Mouse (Mus musculus) midbrain, embryonic 11.5 days (tissue): Measurements from ENCODE around the gene Rtl6. TPM values are rescaled to one million over a fixed set of nuclear protein-coding genes. Genes with fewer than 3 reads are reported as not detected.

ENCODE experiments used
- ATAC-seq: fragments of 200-750 bp; cut with Nextera tagmentation; 2 replicates; pipeline ENCODE4 v1.8.0; 2017; ENCODE audit warnings: moderate TSS enrichment, moderate library complexity; ENCODE audit not compliant: low FRiP score
- DNase-seq: peaks from one replicate; pipeline ENCODE4 v3.0.0; 2015; ENCODE audit warnings: low spot score; ENCODE audit errors: missing footprints
- H3K27ac ChIP-seq: fragments of 300-500 bp; sonication (generic); 2 replicates; pipeline ENCODE4 v1.5.1; 2014; ENCODE audit warnings: low read depth, low read length
- H3K27me3 ChIP-seq: fragments of 300-500 bp; sonication (generic); 2 replicates; pipeline ENCODE4 v1.6.1; 2014; ENCODE audit warnings: mild to moderate bottlenecking, low read length, moderate library complexity, mixed read lengths; ENCODE audit not compliant: control insufficient read depth, insufficient read depth
- H3K36me3 ChIP-seq: fragments of 300-500 bp; sonication (generic); 2 replicates; pipeline ENCODE4 v1.6.1; 2014; ENCODE audit warnings: mild to moderate bottlenecking, low read length, moderate library complexity, mixed read lengths; ENCODE audit not compliant: control insufficient read depth, insufficient read depth
- H3K4me1 ChIP-seq: fragments of 300-500 bp; sonication (generic); 2 replicates; pipeline ENCODE4 v1.6.1; 2014; ENCODE audit warnings: low read length; ENCODE audit not compliant: control insufficient read depth, insufficient read depth
- H3K4me2 ChIP-seq: fragments of 300-500 bp; sonication (generic); 2 replicates; pipeline ENCODE4 v1.6.1; 2014; ENCODE audit warnings: mild to moderate bottlenecking, moderate library complexity
- H3K4me3 ChIP-seq: fragments of 300-500 bp; sonication (generic); 2 replicates; pipeline ENCODE4 v1.5.1; 2014; ENCODE audit warnings: low read depth, low read length
- H3K9ac ChIP-seq: fragments of 300-500 bp; sonication (generic); 2 replicates; pipeline ENCODE4 v1.6.1; 2014; ENCODE audit warnings: low read length
- H3K9me3 ChIP-seq: fragments of 300-500 bp; sonication (generic); 2 replicates; pipeline ENCODE4 v1.6.1; 2016; ENCODE audit warnings: low read length; ENCODE audit not compliant: control insufficient read depth
- WGBS: fragments of 180-500 bp; shearing (Covaris S2); extraction: QIAGEN DNeasy Blood & Tissue Kit; methylation state at CpG from one replicate; pipeline ENCODE4 v1.1.7; 2014; 5-methylcytosine and 5-hydroxymethylcytosine counted together
- polyA plus RNA-seq: library from polyadenylated mRNA; unstranded; fragments of >200 nt; fragmentation: Nextera tagmentation; extraction: Ambion mirVana; gene quantifications from 2 replicates; pipeline ENCODE4 v1.2.1, GENCODE M21; 2014

Gene Rtl6
- polyA plus RNA-seq, 1 experiment from 2014 or later: 20.3 TPM

DNA sequence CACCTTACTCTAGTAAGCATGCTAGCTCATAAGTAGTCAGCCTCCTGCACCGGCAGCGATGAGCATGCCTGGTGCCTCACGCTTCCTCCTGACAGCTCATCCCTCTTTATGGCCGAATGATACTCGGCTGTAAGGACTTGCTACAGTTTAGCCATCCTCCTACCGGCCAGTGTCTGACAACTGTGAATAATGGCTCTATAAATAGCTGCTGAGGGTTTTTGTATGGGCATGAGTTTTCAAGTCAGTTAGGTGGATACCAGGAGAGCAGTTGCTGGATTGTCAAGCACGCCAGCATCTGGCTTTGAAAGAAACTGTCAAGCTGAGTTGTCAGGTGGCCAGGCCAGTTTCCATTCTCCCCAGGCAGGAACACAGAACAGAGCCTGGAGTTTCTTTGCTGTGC is 52.7 kb downstream of the Rtl6 start:
- no peak overlapping the region for H3K9ac ChIP-seq
- WGBS: 66% methylated on average over 7 of the region's 7 CpGs
- peaks cover 8% of the 10 kb centered on the region for H3K4me1 ChIP-seq
- DNase-seq: no peak
- no peak overlapping the region for H3K27ac ChIP-seq
- no peaks in the 10 kb centered on the region for H3K36me3 ChIP-seq
- no peak for ATAC-seq
- no peaks in the 10 kb centered on the region for H3K27me3 ChIP-seq
- H3K9me3 ChIP-seq: no peaks in the 10 kb centered on the region
- H3K4me3 ChIP-seq: no peak overlapping the region
- H3K4me2 ChIP-seq: no peak overlapping the region

Other genes starting within 250 kb of the Rtl6 start
- 0.63 and 1.2 TPM in 2 replicates for gene Parvg, start 233.8 kb downstream of the Rtl6 start, polyA plus RNA-seq
- 7.8 and 8.3 TPM in 2 replicates for gene Shisal1, start 110.7 kb downstream of the Rtl6 start, polyA plus RNA-seq
- 7.3 and 10.9 TPM in 2 replicates for gene Prr5, start 111.8 kb upstream of the Rtl6 start, polyA plus RNA-seq
- 1.1 and 1.7 TPM in 2 replicates for gene Arhgap8, start 162.2 kb upstream of the Rtl6 start, polyA plus RNA-seq